Comparison of ENCODE assay signal across 8 mouse cellular contexts in the genomic region with DNA sequence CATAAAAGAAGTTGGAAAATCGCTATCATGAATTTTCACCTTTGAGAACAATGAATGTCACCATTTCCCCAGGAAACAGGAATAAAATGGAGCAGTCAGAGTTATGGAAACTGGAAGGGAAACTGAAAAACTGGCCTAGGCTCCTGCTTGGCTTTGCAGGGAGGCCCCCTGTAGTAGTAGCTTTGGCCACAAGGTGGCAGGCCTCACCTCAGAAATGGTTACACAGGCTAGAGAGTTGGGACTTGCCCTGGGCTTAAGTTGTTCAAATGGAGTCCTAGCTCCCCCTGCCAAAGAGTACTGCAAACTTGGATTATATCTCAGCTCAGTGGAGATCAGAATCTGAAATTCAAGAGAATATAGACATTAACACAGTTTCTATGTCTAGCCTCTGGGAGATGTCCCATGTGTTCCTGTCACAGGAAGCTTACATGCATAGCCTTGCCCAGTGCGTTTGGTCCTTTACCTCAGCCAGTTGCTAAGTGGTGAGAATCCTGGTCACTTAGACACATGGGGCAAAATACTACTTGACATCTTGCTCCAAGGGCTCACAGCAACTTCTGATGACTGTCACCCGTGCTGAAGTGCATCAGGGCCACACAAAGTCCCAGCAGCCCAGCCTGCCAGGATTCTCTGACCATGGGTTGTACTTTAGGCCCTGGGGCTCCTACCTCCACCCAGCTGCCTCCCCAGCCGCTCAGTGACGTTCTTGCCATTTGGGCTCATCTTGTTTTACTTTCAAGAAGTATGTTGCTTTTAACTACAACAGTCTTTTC. TPM values are rescaled to one million over a fixed set of nuclear protein-coding genes. Genes with fewer than 3 reads are reported as not detected.
DNase-seq lines count a peak whose midpoint lies in the region; ATAC-seq and TF ChIP-seq lines count a peak whose summit lies in the region.

No protein-coding gene starts in this region.

- peaks cover 29% of the 10 kb centered on the region for H3K4me1 ChIP-seq in embryonic facial prominence, embryonic 12.5 days
- peaks cover 14% of the 10 kb centered on the region for H3K4me1 ChIP-seq in limb, embryonic 14.5 days (ENCODE audit: control insufficient read depth, insufficient read depth, low read length)

- peak overlapping the region; percentile 55; the same call in 1 of the 2 replicates for H3K27ac ChIP-seq in embryonic facial prominence, embryonic 12.5 days
- no peak overlapping the region for H3K27ac ChIP-seq in limb, embryonic 14.5 days (replicated peaks; ENCODE audit: low read depth, low read length)

- no peak overlapping the region for H3K4me3 ChIP-seq in embryonic facial prominence, embryonic 12.5 days
- no peak overlapping the region for H3K4me3 ChIP-seq in limb, embryonic 14.5 days (replicated peaks; ENCODE audit: low read length)

- WGBS in embryonic facial prominence, embryonic 12.5 days = 44% methylated on average over 5 of the region's 5 CpGs
- 49% methylated on average over 5 of the region's 5 CpGs for WGBS in limb, embryonic 14.5 days

- H3K36me3 ChIP-seq in embryonic facial prominence, embryonic 12.5 days = peaks cover 37% of the 10 kb centered on the region
- H3K36me3 ChIP-seq in limb, embryonic 14.5 days (ENCODE audit: control insufficient read depth, insufficient read depth, low read length) = peaks cover 37% of the 10 kb centered on the region

- ATAC-seq in embryonic facial prominence, embryonic 12.5 days (ENCODE audit: insufficient number of reproducible peaks, insufficient read depth, low FRiP score, low TSS enrichment) = 0 out of 2 replicates have a peak, but pooled peaks have one; percentile 65
- ATAC-seq in limb, embryonic 14.5 days (ENCODE audit: low FRiP score, low read depth) = peak; percentile 77; the same call in 1 of the 2 replicates
- peak; percentile 89 for ATAC-seq in monocyte, adult 5-6 weeks (replicated peaks; ENCODE audit: insufficient number of reproducible peaks, low FRiP score, low TSS enrichment, poor library complexity, severe bottlenecking)

- H3K9ac ChIP-seq in embryonic facial prominence, embryonic 12.5 days = no peak overlapping the region
- no peak overlapping the region for H3K9ac ChIP-seq in limb, embryonic 14.5 days (ENCODE audit: low read depth, low read length, severe bottlenecking)

- H3K27me3 ChIP-seq in embryonic facial prominence, embryonic 12.5 days = no peaks in the 10 kb centered on the region
- no peaks in the 10 kb centered on the region for H3K27me3 ChIP-seq in limb, embryonic 14.5 days (ENCODE audit: control insufficient read depth, insufficient read depth, low read length)

- peak; percentile 31 for DNase-seq in 3134 (ENCODE audit: extremely low read depth, insufficient read length, low spot score)
- peak; percentile 92 for DNase-seq in adrenal gland, postnatal 10 days
- peak; percentile 90 for DNase-seq in heart, adult 8-10 months (ENCODE audit: low spot score)
- DNase-seq in kidney, adult 9 months = peak; percentile 90
- peak; percentile 81 for DNase-seq in limb, embryonic 14.5 days (ENCODE audit: low spot score)
- peak; percentile 58 to 75 for DNase-seq in spleen, postnatal 14 days (ENCODE audit: low spot score in 2 of 2)

- H3K4me2 ChIP-seq in embryonic facial prominence, embryonic 12.5 days (replicated peaks) = no peak overlapping the region
- H3K4me2 ChIP-seq in limb, embryonic 14.5 days (replicated peaks; ENCODE audit: low read depth, low read length, severe bottlenecking) = no peak overlapping the region

- no peaks in the 10 kb centered on the region for H3K9me3 ChIP-seq in embryonic facial prominence, embryonic 12.5 days
- H3K9me3 ChIP-seq in limb, embryonic 14.5 days (ENCODE audit: control insufficient read depth, low read length) = no peaks in the 10 kb centered on the region

- TF ChIP-seq POLR2A in limb, embryonic 14.5 days (IDR thresholded peaks at IDR 0.05; ENCODE audit: borderline replicate concordance, extremely low read depth, insufficient read depth, insufficient read length) = no peak

RNA-seq across cellular contexts. Expression of a gene that starts 9.8 kb away (rescaled TPM):
- 10 to 100 TPM; 75.4 to 76.8 TPM for total RNA-seq in adrenal gland, postnatal 10 days (2021)
- 121 and 126 TPM in 2 replicates for polyA plus RNA-seq in embryonic facial prominence, embryonic 12.5 days (2016; fragmentation: Nextera tagmentation; extraction: Ambion mirVana)
- 10 to 100 TPM; 38.8 to 46.4 (median 43.1) TPM for total RNA-seq in heart, adult 8-10 months (2022)
- 36.4 and 56.2 TPM in 2 replicates for polyA plus RNA-seq in limb, embryonic 14.5 days (2012; rRNA removed)
- 140 and 141 TPM in 2 replicates for polyA plus RNA-seq in limb, embryonic 14.5 days (2014; fragmentation: Nextera tagmentation; extraction: Ambion mirVana)
- 66.2 to 85.9 TPM (median 77.0 TPM) in 3 replicates for total RNA-seq in monocyte, adult 5-6 weeks (2017)

RNA-seq across cellular contexts. Expression of a gene that starts 9.8 kb away (rescaled TPM):
- total RNA-seq in adrenal gland, postnatal 10 days (2021) = 10 to 100 TPM; 21.9 to 25.4 TPM
- 26.3 and 27.6 TPM in 2 replicates for polyA plus RNA-seq in embryonic facial prominence, embryonic 12.5 days (2016; fragmentation: Nextera tagmentation; extraction: Ambion mirVana)
- total RNA-seq in heart, adult 8-10 months (2022) = 10 to 100 TPM; 23.7 to 28.3 (median 26.3) TPM
- polyA plus RNA-seq in limb, embryonic 14.5 days (2012; rRNA removed) = 11.9 and 15.2 TPM in 2 replicates
- 20.8 and 20.9 TPM in 2 replicates for polyA plus RNA-seq in limb, embryonic 14.5 days (2014; fragmentation: Nextera tagmentation; extraction: Ambion mirVana)
- 3.2 to 9.7 TPM (median 5.5 TPM) in 3 replicates for total RNA-seq in monocyte, adult 5-6 weeks (2017)

RNA-seq across cellular contexts. Expression of a gene that starts 35.9 kb away (rescaled TPM):
- 1 to 10 TPM in 1 of 2 experiments, not detected in 1; 4.6 TPM for total RNA-seq in adrenal gland, postnatal 10 days (2021)
- polyA plus RNA-seq in embryonic facial prominence, embryonic 12.5 days (2016; fragmentation: Nextera tagmentation; extraction: Ambion mirVana) = 34.5 TPM in 2 replicates
- total RNA-seq in heart, adult 8-10 months (2022) = 1 to 10 TPM; 2.5 to 4.6 (median 3.7) TPM
- 14.8 and 17.1 TPM in 2 replicates for polyA plus RNA-seq in limb, embryonic 14.5 days (2012; rRNA removed)
- polyA plus RNA-seq in limb, embryonic 14.5 days (2014; fragmentation: Nextera tagmentation; extraction: Ambion mirVana) = 32.0 and 32.6 TPM in 2 replicates
- 2.3 to 4.5 TPM in 2 of 3 replicates, not detected in the other for total RNA-seq in monocyte, adult 5-6 weeks (2017)

RNA-seq across cellular contexts. Expression of a gene that starts 35.9 kb away (rescaled TPM):
- under 1 TPM in 1 of 2 experiments, not detected in 1; 0.66 TPM for total RNA-seq in adrenal gland, postnatal 10 days (2021)
- 0.72 and 0.87 TPM in 2 replicates for polyA plus RNA-seq in embryonic facial prominence, embryonic 12.5 days (2016; fragmentation: Nextera tagmentation; extraction: Ambion mirVana)
- under 1 TPM in 3 of 4 experiments, not detected in 1; 0.50 to 0.68 (median 0.60) TPM for total RNA-seq in heart, adult 8-10 months (2022)
- polyA plus RNA-seq in limb, embryonic 14.5 days (2012; rRNA removed) = 0.41 and 0.93 TPM in 2 replicates
- 0.64 and 1.4 TPM in 2 replicates for polyA plus RNA-seq in limb, embryonic 14.5 days (2014; fragmentation: Nextera tagmentation; extraction: Ambion mirVana)
- total RNA-seq in monocyte, adult 5-6 weeks (2017) = 0.97 TPM in 1 of 3 replicates, not detected in the others

Comparison
In these comparisons a context has a peak if more than half of its experiments do, and no peak if none do; other contexts are left out.
1. DNase-seq: peak in every context shown above with its lines; median percentile 92 in adrenal gland, postnatal 10 days; 90 in heart, adult 8-10 months; 90 in kidney, adult 9 months; 81 in limb, embryonic 14.5 days; 66 in spleen, postnatal 14 days; 31 in 3134.